Mouse (Mus musculus) lung, postnatal 0 days (tissue): Measurements from ENCODE around the gene Dysf.

ENCODE experiments used
- CTCF ChIP-seq: IDR thresholded peaks from 2 replicates; pipeline ENCODE4 v1.5.1; 2016; ENCODE audit warnings: antibody characterized with exemption, mild to moderate bottlenecking
- EP300 ChIP-seq: IDR thresholded peaks from 2 replicates; pipeline ENCODE4 v1.6.1; 2016; ENCODE audit warnings: antibody characterized with exemption, mild to moderate bottlenecking, control low read depth

DNA sequence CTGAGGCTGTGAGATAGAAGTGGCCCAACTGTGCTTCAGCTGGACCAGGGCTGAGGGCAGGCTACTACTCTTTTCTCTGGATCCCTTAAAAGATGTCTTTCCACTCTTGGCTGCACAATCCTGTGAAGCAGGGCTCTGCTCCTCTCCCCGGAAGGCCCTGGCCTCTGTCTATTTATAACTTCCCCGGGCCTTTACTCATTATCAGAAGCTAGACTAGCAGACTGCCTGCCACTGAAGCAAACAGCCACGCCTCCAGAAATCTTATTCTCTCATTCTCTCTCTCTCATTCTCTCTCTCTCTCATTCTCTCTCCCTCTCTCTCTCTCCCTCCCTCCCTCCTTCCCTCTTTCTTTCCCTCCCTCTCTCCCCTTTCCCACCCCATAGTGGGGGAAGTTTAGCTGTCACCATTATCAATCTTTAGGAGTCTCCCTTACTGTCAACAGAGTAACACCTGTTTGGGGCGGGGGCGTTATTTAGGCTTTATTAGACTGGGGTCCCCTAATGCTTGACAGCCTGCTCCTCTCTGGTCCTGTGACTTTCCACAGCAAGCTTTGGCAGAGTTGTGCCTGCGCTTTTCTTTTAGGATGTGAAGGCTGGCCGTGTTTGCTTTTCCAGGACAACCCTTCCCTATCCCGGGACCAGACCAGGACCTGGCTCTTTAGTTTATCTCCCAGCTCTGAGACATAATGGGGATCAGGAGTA lies 932 bp downstream of the Dysf start:
- TF ChIP-seq EP300 (no peak), CTCF (no peak)
